Mouse (Mus musculus) right cerebral cortex, postnatal 10 days (tissue): Measurements from ENCODE around the gene Cerkl.

Source experiments
- DNase-seq, 2 experiments: peaks; one replicate each; pipeline ENCODE4 v3.0.0; 2021; ENCODE audit warnings: low spot score in 2 of 2

Gene Cerkl

DNA sequence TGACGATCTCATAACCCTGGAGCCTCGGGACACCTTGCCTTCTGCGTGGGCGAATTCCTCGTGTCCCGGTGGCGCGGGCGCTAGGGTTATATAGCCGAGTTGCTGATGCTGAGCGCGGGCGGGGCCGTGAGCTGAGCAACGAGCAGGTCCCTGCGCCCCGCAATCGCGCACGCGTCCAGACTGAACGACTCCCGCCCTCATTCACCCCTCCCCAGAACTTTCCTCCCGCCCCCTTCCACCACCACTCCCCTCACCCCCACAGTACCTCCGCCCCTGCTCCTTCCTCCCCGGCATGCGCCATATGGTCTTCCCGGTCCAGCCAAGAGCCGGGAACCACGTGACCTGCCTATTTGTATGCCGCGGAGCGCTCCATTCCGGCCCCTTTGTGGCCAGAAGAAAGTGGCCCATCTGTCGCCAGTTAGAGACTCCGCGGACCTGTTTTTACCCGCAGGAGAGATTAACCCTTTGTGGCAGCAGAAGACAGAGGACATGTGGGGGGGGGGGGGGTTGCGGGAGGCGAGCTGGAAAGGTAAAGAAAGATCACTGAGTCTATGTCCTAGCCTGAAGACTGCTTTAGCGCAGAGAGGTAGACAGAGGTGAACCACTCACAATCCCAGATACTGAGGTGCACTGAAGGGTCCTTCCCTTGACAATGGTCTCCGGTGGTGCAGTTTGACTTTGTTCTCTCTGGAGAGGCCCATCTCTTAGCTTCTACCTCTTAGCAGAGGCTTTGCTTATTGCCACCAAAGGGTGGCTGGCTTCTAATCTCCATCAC lies at the start of gene Cerkl, which contains the start of gene Neurod1:
TSS of gene Cerkl (minus strand) at position 211 of the 775 bp plus-strand sequence.
TSS of gene Neurod1 (minus strand) at position 177 of the 775 bp plus-strand sequence.
- DNase-seq, result peak; percentile 79 to 87

DNA sequence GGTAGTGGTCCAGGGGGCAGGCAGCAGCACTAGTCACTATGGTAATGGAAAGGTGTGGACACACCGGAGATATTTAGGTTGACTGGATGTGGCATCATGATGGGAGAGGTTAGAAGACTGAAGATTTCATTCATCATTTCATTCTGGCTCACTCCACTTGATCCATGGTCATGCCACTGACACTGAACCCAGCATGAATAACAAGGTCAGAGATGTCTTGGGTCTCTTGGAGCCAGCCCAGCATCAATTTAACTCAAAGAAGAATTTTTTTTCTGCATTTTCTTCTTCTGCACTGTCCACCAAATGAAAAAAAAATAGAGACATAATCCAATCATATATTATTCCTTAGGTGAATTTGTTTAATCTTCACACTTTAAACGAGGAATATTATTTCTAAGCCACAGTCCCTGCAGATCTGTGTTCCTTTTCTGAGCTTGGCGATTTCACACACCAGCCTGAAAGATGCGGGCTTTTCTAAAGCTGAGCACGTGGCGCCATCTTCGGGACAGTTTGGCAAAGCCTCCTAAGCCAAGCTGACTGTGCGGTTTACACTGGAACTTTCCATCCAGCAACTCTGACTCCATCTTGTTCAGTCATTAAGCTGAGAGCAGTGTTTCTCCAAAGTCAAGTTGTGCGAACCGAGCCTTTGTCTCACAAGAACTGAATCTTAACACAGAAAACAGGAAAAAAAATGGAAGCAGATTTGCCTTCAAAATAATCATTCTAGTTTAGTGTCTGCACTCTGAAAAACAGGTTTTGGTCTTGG lies 42.6 kb upstream of the Cerkl start:
- peak; percentile 87 to 90 for DNase-seq

DNA sequence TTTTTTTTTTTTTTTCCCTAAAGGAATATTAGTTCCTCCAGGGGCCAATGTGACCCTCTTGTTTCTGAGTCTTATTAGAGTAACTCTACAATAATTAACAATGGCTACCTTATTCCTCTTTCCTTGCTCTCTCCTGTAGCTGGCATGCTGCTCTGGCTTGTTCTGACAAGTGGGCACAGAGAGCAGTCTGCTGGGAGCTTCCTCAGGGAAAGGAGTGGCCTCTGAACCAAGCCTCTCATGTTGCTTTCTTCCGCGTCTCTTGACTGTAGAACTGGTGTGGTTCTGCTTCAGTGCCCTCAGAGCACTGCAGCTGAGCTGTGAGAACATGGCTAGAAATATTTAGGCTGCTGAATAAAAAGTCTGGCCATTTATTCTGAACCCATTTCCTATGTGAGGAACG lies 28.5 kb upstream of the Cerkl start:
- no peak for DNase-seq

DNA sequence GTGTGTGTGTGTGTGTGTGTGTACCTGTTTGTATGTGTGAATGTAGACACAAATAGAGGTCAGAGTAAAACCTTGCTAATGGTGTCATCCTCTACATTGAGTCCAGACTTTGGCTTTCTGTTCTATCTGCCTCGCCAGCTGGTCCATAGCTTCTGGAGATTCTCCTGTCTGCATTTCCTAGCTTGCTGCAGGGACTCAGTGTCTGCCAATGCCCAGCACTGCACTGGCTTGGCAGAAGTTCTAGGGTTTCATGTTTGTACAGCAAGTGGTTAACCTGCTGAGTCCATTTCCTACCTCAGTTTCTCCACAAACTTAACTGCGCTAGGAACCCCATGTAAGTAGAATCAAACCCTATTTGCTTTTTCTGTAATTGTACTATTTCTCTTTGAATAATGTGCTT lies 25.9 kb upstream of the Cerkl start:
- no peak for DNase-seq

DNA sequence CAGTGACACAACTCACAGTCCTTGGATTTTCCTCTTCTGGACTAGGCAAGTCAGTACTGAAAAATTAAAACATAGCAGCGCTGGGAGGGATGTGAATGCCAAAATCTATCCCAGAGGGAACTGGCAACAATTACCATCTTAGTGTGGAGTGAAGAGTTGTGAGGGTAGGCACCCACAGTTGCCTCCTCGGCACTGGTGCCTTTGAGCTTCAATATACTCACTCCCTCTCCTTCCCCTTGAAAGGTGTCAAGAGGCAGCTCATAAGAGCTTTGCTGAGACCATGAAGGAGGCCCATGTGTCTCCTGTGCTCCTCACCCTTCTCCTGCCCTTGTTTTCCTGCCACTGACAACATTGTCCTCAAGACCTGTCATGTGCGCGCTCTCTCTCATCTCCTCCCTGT lies 5.8 kb upstream of the Cerkl start:
- DNase-seq, result no peak

DNA sequence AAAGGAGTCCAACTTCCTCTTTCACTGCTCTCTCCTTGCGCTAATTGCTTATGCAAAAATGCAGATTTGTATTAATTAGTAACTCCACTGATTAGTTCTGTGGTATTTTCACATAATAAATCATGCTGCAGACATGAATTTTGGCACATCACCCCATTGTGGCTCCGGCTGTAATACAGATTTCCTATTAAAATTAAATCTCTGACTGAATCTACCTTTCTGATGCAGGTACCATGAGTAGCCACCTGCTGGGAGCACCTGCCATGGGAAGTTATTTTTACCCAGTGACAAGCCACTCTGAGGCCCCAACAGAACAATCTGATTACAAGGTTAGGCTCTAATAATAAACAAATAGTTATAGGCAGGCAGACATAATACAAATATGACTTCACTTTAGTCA lies 5.3 kb upstream of the Cerkl start:
- DNase-seq, result no peak

DNA sequence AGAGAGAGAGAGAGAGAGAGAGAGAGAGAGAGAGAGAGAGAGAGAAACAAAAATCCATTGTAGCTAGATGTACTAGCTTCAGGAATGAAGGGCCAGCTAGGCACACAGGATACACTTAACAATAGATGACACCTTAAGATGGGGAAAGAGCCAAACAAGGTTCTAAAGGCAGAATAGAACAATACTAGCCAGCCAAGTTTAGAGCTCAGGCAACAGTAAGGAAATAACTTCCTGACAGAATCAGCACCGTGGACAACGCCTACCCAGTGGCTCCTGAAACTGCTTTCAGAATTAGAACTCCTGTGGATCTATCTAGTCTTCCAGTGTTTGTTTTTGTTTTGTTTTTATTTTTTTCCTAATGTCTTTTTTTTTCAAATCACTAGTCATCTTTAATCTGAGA lies 4.0 kb upstream of the Cerkl start:
- DNase-seq, result no peak

DNA sequence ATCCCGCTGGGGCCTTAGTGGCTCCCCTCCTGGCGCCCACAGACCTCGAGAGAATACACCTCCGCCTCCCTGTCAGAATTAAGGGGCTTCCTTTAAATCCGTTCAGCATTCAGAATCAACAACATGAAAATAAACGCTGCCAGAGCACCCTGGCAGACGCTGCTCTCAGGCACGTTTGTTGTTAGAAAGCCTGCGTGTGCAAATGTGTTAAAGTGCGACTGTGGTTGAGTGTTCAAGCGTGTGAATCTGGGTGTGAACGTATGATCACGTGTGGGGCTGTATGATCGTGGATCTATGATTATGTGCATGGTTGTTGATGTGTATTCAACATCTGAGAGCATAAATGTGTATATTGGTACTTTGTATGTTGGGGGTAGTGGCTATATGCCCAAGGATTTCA lies 3.5 kb upstream of the Cerkl start:
- no peak for DNase-seq

DNA sequence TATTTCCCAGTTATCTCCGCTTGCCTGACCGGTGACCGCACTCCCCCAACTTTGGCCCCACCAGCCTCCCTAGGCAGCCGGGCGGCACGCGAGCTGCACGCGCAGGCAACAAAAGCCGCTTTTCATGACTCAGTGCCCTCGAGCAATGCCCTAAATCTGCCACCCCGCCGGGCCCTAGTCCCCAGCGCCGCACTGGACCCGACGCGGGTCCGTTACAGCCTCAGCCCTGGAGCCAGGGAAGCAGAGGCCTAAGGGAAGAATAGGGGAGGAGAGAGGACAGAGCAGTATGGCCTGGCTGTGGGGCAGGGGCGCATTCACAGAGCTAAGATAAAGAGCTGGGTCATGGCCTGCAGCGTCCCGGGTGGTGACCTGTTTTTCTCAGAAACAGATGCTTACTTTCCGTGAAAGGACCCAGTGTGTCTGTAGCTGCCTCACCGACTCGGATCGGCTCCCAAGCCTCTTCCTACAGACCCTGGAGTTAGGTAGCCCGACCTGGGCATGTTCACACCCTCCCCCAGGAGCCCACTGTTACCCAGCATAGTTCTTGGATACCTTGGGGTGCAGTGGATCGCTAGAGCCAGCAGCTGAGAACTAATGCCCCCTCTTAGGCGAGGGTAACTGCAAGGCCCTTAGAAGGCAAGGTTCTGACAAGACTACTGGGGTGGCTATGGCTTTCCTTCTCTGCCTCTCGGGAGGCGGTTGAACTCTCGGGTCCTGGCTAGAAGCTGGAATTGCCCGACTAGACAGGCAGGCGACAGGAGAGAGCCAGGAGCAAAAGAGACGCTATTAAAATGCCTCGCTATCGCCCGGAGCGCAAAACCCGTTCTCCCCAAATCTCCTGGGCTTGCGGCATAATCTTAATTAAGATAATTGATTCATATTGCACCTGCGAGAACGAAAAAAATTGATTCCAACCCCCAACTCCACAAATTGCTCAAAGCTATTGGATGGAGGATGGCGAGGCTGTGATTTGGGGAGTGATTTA lies 2.8 kb upstream of the Cerkl start:
- DNase-seq, result peak in 1 of 2 experiments; percentile 24

DNA sequence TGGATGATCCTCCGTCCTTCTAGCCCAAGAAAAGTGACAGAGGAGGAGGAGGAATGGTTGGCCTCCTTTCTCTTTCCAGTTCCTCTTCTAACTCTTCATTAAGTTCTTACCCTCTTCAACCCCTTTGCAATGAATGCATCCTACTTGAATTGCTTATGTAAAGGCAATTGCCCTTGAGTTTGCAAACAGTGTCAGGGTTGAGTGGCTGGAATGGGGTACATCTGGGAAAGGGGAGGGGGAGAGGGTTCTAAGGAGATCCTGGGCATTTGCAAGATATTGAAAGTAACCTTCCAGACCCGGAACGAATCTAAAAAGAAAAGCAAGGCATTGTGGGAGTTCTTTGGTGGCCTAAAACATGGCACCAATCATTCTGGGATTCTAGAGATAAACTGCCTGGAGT lies 1.3 kb upstream of the Cerkl start:
- DNase-seq, result no peak

DNA sequence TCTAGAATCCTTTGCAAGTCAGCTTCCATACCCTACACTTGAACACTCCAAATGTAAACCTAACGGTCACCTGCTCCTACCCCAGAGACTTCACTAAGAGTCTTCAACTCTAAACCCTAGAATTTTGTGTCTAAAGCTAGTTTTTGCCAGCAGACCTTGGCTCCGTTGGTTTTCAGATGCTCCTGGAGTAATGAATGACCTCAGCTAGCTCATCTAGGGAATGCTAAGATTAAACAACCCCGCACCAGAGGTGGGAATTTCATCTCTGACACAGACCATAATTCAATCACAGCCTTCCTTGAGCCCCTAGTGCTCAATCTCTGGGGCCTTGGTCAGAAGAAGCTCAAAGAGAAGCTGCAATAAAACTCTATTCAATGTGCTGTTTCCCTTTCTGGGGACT lies 849 bp upstream of the Cerkl start:
- DNase-seq, result no peak

DNA sequence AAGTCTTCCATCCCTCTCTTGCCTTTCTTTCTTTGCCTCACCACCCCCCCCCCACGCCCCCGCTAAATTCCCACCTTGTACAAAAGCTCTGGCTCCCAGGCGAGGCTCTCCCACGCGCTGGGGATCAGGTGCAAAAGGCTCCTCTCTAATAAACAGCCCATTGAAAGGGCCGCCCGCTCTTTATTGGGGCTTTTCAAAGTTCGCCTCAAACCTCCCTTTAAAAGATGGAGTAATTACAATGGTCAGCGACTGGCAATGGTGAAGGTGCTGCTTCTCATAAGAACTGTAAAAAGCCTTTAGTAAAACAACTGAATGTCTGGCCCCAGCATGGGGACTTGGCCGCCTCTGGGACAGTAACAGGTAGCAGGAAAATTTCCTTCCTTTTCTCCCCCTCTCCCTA lies 939 bp downstream of the Cerkl start:
- peak in 1 of 2 experiments; percentile 26 for DNase-seq

DNA sequence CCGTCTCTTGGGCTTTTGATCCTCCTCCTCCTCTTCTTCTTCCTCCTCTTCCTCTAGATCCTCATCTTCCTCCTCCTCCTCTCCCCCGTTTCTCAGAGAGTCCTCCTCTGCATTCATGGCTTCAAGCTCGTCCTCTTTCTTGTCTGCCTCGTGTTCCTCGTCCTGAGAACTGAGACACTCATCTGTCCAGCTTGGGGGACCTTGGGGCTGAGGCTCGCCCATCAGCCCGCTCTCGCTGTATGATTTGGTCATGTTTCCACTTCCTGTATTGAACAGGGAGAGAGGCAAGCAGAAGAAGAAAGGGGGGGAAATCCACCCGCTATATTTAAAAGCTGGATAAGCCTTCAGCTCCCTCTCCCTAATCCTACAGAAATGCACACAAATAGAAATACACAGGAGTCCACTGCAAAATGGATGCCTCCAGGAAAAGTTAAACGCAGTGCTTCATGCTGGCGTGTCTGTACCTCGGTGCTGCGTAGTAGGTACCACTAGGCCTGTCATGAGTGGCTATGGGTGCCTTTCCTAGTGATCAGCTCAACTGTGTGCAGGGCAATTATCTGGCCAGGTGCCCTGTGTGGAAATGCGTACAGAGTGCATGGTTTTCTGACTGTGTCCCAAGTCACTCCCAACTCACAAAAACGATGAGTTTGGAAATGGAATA lies 1.7 kb downstream of the Cerkl start:
- peak; percentile 43 to 45 for DNase-seq

DNA sequence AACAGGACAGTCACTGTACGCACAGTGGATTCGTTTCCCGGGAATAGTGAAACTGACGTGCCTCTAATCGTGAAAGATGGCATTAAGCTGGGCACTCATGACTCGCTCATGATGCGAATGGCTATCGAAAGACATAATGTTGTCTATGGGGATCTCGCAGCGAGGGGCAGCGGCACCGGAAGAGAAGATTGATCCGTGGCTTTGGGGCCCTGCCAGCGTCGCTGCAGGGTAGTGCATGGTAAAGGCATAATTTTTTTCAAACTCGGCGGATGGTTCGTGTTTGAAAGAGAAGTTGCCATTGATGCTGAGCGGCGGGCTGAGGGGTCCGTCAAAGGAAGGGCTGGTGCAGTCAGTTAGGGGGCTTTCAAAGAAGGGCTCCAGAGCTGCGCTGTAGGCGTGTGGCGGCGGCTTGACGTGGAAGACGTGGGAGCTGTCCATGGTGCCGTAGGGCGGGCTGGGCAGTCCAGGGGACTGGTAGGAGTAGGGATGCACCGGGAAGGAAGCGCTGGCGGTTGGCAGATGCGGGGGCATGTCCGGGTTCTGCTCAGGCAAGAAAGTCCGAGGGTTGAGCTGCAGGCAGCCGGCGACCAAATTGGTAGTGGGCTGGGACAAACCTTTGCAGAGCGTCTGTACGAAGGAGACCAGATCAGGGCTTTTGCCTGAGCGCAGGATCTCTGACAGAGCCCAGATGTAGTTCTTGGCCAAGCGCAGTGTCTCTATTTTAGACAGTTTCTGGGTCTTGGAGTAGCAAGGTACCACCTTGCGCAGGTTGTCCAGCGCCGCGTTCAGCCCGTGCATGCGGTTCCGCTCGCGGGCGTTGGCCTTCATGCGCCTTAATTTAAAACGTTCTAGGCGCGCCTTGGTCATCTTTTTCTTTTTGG lies 2.4 kb downstream of the Cerkl start:
- DNase-seq, result peak; percentile 62 to 72

DNA sequence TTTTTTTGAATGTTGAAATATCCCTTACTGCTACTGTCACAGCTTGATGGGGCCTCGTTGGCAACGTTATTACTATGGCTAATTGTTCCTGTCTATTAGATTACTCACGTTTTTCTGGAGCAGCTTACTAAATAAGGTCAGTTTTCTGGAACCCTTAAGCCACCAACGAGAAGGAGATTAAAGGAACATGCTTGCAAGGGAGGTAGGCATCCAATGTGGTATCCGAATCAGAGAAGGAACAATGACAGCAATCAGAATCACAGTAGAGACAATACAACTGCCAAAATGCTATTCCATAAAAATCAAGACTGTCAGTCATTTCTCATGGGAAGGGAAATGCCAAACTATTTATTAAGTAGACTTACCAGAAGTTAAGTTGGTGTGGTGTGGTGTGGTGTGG lies 5.1 kb downstream of the Cerkl start:
- no peak for DNase-seq

DNA sequence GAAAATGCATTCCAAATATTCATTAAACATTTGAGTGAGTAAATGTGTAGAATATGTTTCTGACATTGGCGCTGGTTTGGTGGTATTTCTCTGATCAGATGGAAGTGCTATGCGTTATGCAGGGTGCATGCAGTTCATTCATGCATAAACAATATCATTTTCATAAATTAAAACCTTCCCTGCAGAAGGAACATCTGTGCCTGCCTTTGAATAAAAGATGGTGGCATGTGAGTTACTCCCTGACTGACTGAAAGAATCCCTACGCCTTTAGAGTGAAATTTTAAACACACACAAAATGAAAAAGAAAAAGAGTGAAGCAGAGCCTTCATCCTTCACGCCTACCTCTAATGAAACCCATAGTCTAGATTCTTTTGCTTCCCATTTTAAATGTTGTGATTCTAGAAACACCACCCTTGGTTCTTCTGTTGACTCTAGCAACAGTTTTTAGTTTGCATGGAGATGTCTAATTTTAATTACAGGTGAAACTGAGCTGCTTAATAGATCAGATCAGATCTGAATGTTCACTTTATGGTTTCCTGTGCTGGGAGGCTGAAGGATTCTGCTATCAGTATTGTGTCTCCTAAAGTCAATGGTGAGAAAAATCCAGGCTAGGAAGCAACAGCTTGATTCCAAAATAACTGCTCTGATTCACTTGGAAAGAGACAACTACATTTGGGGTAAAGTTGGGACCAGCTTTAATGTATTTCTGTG lies 5.7 kb downstream of the Cerkl start:
- no peak for DNase-seq

DNA sequence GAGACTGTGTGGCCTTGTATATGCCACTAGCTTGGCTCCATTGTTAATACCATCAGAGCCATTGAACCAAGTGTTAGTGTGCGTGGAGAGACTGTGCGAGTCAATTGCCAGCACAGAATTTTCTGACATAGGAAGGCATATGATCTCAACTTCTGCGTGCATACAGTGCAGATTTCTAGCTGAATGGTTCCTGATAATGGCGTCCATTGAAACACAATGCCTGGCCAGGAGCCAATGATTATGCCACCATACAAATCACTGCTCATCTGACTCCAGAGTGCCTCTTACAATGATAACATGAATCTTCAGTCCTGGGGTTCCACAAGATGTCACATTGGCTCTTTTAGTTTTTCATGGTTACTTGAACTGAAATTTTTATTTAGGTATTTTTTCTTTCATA lies 7.2 kb downstream of the Cerkl start:
- DNase-seq, result no peak

DNA sequence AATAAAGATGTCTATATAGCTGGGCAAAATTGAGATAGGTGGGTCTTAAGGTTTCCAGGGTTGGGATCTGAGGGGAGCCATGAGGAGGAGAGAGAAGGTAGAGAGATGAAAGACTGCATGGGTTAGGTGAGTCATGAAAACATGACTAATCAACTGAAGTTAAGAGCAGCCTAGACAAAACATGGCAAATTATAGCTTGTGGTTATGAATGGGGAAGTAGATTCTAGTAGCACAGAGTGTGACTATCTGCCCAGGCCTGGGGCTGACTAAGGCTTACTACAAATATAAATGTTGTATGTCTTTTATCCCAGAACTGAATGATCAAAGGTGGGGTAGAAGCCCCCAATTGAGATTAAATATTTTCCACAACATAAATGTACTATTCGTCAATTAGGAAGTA lies 9.4 kb downstream of the Cerkl start:
- DNase-seq, result no peak

DNA sequence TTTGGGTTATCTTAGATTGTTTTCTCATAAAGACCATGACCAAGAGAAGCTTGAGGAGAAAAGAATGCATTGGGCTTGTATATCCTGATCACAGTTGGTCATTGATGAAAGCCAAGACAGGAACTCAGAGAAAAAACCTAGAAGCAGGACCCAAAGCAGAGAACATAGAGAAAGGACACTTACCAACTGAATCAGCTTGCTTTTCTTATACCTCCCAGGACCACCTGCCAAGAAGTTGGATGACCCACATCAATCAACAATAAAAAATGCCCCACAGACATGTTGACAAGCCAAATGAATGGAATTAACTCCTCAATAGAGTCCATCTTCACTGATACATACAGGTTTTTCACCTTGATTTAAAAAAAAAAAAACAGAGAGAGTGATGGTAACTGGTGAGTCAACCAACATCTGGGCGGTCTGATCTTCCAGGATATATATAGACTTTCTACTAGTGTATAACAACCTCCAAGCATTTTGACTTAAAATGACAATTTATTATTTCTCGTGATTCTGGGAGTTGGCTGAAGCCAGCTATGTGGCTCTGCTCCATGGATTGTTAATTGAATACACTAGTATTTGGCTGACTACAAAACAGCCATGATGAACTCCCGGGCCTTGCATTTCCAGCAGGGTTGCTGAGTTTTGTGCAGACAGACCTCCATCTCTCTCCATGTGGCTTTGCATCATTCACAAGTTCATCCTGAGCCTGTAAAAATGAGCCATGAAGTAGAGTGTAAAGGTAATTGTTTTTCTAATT lies 12.5 kb downstream of the Cerkl start:
- DNase-seq, result no peak
